Comparison of ENCODE assay signal across 9 mouse cellular contexts in genomic region chr11:57685689-57686454, GRCm38 (mm10). TPM values are rescaled to one million over a fixed set of nuclear protein-coding genes. Genes with fewer than 3 reads are reported as not detected.
DNase-seq lines count a peak whose midpoint lies in the region; ATAC-seq lines count a peak whose summit lies in the region.
"Had no signal": no experiment of that assay in that cellular context is flagged by ENCODE, and none has a peak within 500 bp of the region (broad histone marks: within the 10 kb centered on the region; RNA-seq: fewer than 3 reads in every experiment).

No protein-coding gene starts in this region.

- WGBS in hindbrain, embryonic 14.5 days, result 37% methylated on average over 10 of the region's 10 CpGs
- WGBS in hindbrain, embryonic 11.5 days, result 61% methylated on average over 10 of the region's 10 CpGs
- 13% methylated on average over 10 of the region's 10 CpGs for WGBS in midbrain, embryonic 15.5 days

- H3K36me3 ChIP-seq in hindbrain, embryonic 14.5 days (replicated peaks; ENCODE audit: control insufficient read depth, insufficient read depth), result no peaks in the 10 kb centered on the region
- no peaks in the 10 kb centered on the region for H3K36me3 ChIP-seq in hindbrain, embryonic 11.5 days (ENCODE audit: control insufficient read depth, insufficient read depth, low read length)
- H3K36me3 ChIP-seq in midbrain, embryonic 15.5 days (replicated peaks), result no peaks in the 10 kb centered on the region

- no peak overlapping the region for H3K4me3 ChIP-seq in hindbrain, embryonic 14.5 days (replicated peaks; ENCODE audit: low read length)
- H3K4me3 ChIP-seq in hindbrain, embryonic 11.5 days (ENCODE audit: low read depth, low read length), result no peak overlapping the region
- no peak overlapping the region for H3K4me3 ChIP-seq in midbrain, embryonic 15.5 days

- 0 out of 2 replicates have a peak overlapping the region, but pooled peaks have one; percentile 23 for H3K27ac ChIP-seq in hindbrain, embryonic 14.5 days
- no peak overlapping the region for H3K27ac ChIP-seq in hindbrain, embryonic 11.5 days (ENCODE audit: low read depth, low read length)
- peak overlapping the region; percentile 76 for H3K27ac ChIP-seq in midbrain, embryonic 15.5 days

- no peaks in the 10 kb centered on the region for H3K9me3 ChIP-seq in hindbrain, embryonic 14.5 days (ENCODE audit: control insufficient read depth, low read length)
- H3K9me3 ChIP-seq in hindbrain, embryonic 11.5 days (ENCODE audit: control insufficient read depth, low read length), result no peaks in the 10 kb centered on the region
- no peaks in the 10 kb centered on the region for H3K9me3 ChIP-seq in midbrain, embryonic 15.5 days

- no peak overlapping the region for H3K4me2 ChIP-seq in hindbrain, embryonic 14.5 days (replicated peaks)
- no peak overlapping the region for H3K4me2 ChIP-seq in hindbrain, embryonic 11.5 days (replicated peaks; ENCODE audit: low read depth, low read length)
- H3K4me2 ChIP-seq in midbrain, embryonic 15.5 days, result peak overlapping the region; percentile 24; the same call in 1 of the 2 replicates

- H3K4me1 ChIP-seq in hindbrain, embryonic 14.5 days (replicated peaks; ENCODE audit: control insufficient read depth, insufficient read depth, low read length), result peaks cover 45% of the 10 kb centered on the region
- H3K4me1 ChIP-seq in hindbrain, embryonic 11.5 days (replicated peaks; ENCODE audit: control insufficient read depth, insufficient read depth, low read length), result no peaks in the 10 kb centered on the region
- peaks cover 46% of the 10 kb centered on the region for H3K4me1 ChIP-seq in midbrain, embryonic 15.5 days

- H3K27me3 ChIP-seq in hindbrain, embryonic 14.5 days (ENCODE audit: control insufficient read depth, insufficient read depth, low read length), result no peaks in the 10 kb centered on the region
- no peaks in the 10 kb centered on the region for H3K27me3 ChIP-seq in hindbrain, embryonic 11.5 days (ENCODE audit: control insufficient read depth, insufficient read depth, low read length)
- no peaks in the 10 kb centered on the region for H3K27me3 ChIP-seq in midbrain, embryonic 15.5 days (replicated peaks)
- H3K27me3 ChIP-seq: Patski had no signal

- no peak overlapping the region for H3K9ac ChIP-seq in hindbrain, embryonic 14.5 days
- no peak overlapping the region for H3K9ac ChIP-seq in hindbrain, embryonic 11.5 days (ENCODE audit: low read depth, low read length)
- no peak overlapping the region for H3K9ac ChIP-seq in midbrain, embryonic 15.5 days

- DNase-seq in hindbrain, embryonic 14.5 days (ENCODE audit: low spot score), result no peak
- no peak for DNase-seq in hindbrain, embryonic 11.5 days (ENCODE audit: low spot score)
- DNase-seq in CD4-positive, CD25-positive, alpha-beta regulatory T cell, adult 2 months (ENCODE audit: low read depth, low spot score), result peak; percentile 38
- DNase-seq in cerebellum, postnatal 10 days, result no peak
- DNase-seq in heart, adult 9 months (ENCODE audit: low spot score in 2 of 2), result no peak
- DNase-seq in right cerebral cortex, postnatal 14 days, result no peak

- ATAC-seq in hindbrain, embryonic 14.5 days (ENCODE audit: low FRiP score), result no peak
- no peak for ATAC-seq in hindbrain, embryonic 11.5 days (ENCODE audit: low FRiP score)
- ATAC-seq in common myeloid progenitor, adult 5-6 weeks (replicated peaks; ENCODE audit: low read depth, poor library complexity, severe bottlenecking), result peak; percentile 69
- ATAC-seq in midbrain, embryonic 15.5 days (replicated peaks), result 0 out of 2 replicates have a peak, but pooled peaks have one; percentile 41
- ATAC-seq: Patski had no signal

RNA-seq across cellular contexts. Expression of gene Galnt10, which starts 40.6 kb away (rescaled TPM):
- polyA plus RNA-seq in hindbrain, embryonic 14.5 days (2014; fragmentation: Nextera tagmentation; extraction: Ambion mirVana), result 8.8 and 9.8 TPM in 2 replicates
- polyA plus RNA-seq in hindbrain, embryonic 11.5 days (2014; fragmentation: Nextera tagmentation; extraction: Ambion mirVana), result 9.7 and 12.0 TPM in 2 replicates
- 9.2 and 15.1 TPM in 2 replicates for total RNA-seq in common myeloid progenitor, adult 5-6 weeks (2017)
- polyA plus RNA-seq in midbrain, embryonic 15.5 days (2015; fragmentation: Nextera tagmentation; extraction: Ambion mirVana), result 16.4 and 16.5 TPM in 2 replicates

Comparison
In these comparisons a context has a peak if more than half of its experiments do, and no peak if none do; other contexts are left out.
1. ATAC-seq: peak in common myeloid progenitor, adult 5-6 weeks (single experiment) and midbrain, embryonic 15.5 days (single experiment); none in hindbrain, embryonic 14.5 days (single experiment) and hindbrain, embryonic 11.5 days (single experiment).